Mouse (Mus musculus) bone marrow, adult 2 months (tissue): ENCODE measurements around the gene C87499.

Experiments
- CTCF ChIP-seq: fragments of 200-500 bp; IDR thresholded peaks from 2 replicates; pipeline ENCODE4 v1.5.1; 2011; ENCODE audit warnings: low read length, control low read depth; ENCODE audit not compliant: control insufficient read depth, insufficient read depth
- POLR2A ChIP-seq: fragments of 200-500 bp; IDR thresholded peaks from 2 replicates; pipeline ENCODE4 v1.6.1; 2011; ENCODE audit warnings: low read depth, mild to moderate bottlenecking, control low read depth, low read length, borderline replicate concordance; ENCODE audit not compliant: control insufficient read depth

GRCm38 (mm10) chr4:88680362-88680761, 46.2 kb upstream of the C87499 start:
- TF ChIP-seq CTCF (no peak), POLR2A (no peak)
